Mouse (Mus musculus) forebrain, embryonic 10.5 days (tissue): ENCODE measurements around the gene Krt9. TPM values are rescaled to one million over a fixed set of nuclear protein-coding genes. Genes with fewer than 3 reads are reported as not detected.
A peak's percentile ranks its signal among the peaks of the same experiment; 100 is the strongest.

Experiments used
- DNase-seq: peaks from one replicate; pipeline ENCODE4 v3.0.0-alpha.2; 2017; ENCODE audit warnings: low spot score; ENCODE audit errors: extremely low spot score
- H3K27ac ChIP-seq: fragments of 300-500 bp; sonication (generic); 2 replicates; pipeline ENCODE4 v1.5.1; 2016; ENCODE audit warnings: mild to moderate bottlenecking
- H3K27me3 ChIP-seq: fragments of 300-500 bp; sonication (generic); 2 replicates; pipeline ENCODE4 v1.6.1; 2016; ENCODE audit warnings: mild to moderate bottlenecking; ENCODE audit not compliant: poor library complexity, severe bottlenecking
- H3K36me3 ChIP-seq: fragments of 300-500 bp; sonication (generic); replicated peaks from 2 replicates; pipeline ENCODE4 v1.6.1; 2016; ENCODE audit warnings: mild to moderate bottlenecking, moderate library complexity
- H3K4me1 ChIP-seq: fragments of 300-500 bp; sonication (generic); 2 replicates; pipeline ENCODE4 v1.6.1; 2016
- H3K4me3 ChIP-seq: fragments of 300-500 bp; sonication (generic); 2 replicates; pipeline ENCODE4 v1.5.1; 2016; ENCODE audit warnings: mild to moderate bottlenecking, moderate library complexity
- H3K9me3 ChIP-seq: fragments of 300-500 bp; sonication (generic); 2 replicates; pipeline ENCODE4 v1.6.1; 2016; ENCODE audit warnings: mild to moderate bottlenecking, moderate library complexity
- WGBS: fragments of 180-500 bp; shearing (Covaris S2); methylation state at CpG from one replicate; pipeline ENCODE4 v1.1.7; 2016; 5-methylcytosine and 5-hydroxymethylcytosine counted together
- polyA plus RNA-seq: library from polyadenylated mRNA; unstranded; fragments of >200 nt; fragmentation: Nextera tagmentation; extraction: Ambion mirVana; gene quantifications from 2 replicates; pipeline ENCODE4 v1.2.1, GENCODE M21; 2016

The Krt9 gene
- polyA plus RNA-seq, 1 experiment from 2014 or later = not detected

DNA sequence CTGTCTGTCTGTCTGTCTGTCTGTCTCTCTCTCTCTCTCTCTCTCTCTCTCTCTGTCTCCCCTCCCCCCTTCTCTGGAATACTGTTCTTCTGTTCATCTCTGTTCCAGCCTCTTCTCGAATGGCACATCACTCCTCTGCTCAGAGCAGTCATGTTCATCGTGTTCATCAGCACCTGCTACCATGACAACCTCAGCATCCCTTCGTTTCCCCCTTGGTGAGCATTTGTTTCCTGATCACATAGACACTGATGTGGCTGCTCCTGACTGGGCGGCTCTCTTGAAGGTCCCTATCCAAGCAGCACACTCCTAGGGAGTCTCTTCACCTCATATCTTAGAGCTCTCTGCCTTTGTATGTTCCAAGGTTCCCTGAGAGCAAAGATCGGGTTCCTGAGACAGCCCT is 14.7 kb downstream of the Krt9 start:
- no peak overlapping the region for H3K27ac ChIP-seq
- WGBS = 80% methylated on average over 5 of the region's 5 CpGs
- DNase-seq = no peak
- no peaks in the 10 kb centered on the region for H3K36me3 ChIP-seq
- H3K27me3 ChIP-seq = no peaks in the 10 kb centered on the region
- H3K4me3 ChIP-seq = no peak overlapping the region
- H3K9me3 ChIP-seq = no peaks in the 10 kb centered on the region
- no peaks in the 10 kb centered on the region for H3K4me1 ChIP-seq

DNA sequence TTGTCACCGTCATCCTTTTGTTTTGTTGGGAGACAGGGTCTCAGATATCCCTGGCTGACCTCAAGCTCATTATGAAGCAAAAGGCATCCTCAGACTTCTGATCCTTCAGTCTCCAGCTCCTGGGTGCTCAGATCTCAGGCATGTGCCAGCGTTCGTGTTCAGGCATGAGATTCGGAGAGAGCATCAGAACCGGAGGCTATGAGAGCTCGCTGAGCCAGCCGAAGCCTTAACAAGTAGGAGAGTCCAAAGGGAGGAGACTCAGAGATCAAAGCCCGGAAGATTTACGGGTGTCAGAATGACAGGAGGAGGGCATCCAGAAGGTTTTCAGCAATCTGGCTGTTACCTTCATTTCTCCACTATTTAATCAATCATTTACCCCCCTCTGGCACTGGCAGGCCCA is 16.3 kb downstream of the Krt9 start:
- Histone ChIP-seq H3K9me3 (no peaks in the 10 kb centered on the region), H3K4me1 (no peaks in the 10 kb centered on the region), H3K27ac (no peak overlapping the region), H3K4me3 (no peak overlapping the region), H3K36me3 (no peaks in the 10 kb centered on the region), H3K27me3 (no peaks in the 10 kb centered on the region)
- DNase-seq = no peak
- WGBS = 89% methylated on average over 9 of the region's 9 CpGs

DNA sequence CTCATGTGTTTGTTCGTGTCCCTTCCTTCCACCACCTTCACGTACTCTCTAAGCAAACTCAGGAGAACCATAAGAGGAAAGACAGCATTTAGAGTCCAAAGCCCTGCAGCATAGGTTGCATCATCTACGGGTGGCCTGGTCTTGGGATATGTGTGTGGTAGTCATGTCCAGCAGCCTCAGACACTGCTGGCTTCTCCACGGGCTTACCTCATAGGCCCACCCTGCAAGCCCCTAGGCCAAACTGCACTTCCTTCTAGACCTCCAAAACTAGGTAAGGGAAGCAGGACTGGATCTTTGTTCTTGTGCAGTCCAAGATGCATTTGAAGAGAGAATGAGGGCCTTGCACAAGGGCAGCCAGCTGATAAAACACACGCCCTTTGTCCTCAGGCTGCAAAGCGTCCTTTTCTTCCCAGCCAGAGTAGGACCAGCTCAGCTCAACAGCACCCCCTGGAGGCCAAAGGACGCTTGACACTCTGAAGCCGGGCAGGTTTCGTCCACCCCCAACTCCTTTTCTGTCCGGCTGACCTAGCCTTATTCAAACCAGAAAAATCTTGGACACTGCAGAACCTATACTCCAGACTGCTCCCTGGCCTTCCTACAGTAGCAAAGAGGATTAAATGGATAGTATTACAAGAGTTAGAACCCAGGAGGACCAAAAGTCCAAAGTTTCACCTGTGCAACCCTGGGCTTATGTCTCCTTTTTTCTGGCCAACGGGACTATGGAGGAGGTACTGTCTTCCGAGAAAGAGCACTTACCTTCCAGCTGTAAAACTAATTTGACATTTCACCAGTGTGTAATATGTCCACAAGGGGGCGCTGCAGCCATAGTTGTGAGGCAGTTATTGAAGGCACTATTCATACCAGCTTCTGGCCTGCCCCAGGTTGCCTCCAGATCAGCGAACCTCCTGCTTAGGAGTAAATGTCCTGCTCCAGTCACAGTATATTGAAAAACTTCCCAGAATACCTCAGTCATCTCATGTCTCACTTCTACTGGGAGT is 24.0 kb downstream of the Krt9 start:
- Histone ChIP-seq H3K9me3 (no peaks in the 10 kb centered on the region), H3K36me3 (no peaks in the 10 kb centered on the region), H3K27me3 (no peaks in the 10 kb centered on the region), H3K4me1 (peaks cover 8% of the 10 kb centered on the region), H3K4me3 (no peak overlapping the region), H3K27ac (peak overlapping the region; percentile 76)
- 36% methylated on average over 14 of the region's 14 CpGs for WGBS
- DNase-seq = peak; percentile 84

DNA sequence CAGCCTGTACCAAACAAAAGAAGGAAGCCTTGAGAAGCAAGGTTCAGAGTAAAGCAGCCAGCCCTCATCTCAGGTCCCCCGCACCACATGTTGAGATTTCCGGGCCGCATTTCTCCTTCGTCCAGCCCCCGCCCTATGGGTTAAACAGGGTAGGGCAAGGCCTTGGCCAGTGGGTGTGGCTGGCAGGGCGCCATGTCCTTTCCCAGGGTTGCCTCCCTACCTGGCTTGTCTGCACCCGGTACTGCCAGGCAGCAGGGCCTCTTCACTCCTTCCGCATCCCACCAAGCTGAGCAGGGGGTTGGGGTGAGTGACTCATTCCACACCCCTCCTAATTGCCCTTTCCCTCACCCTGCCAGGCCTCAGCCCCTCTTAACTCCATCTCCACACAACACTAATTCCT is 25.0 kb downstream of the Krt9 start:
- H3K36me3 ChIP-seq = no peaks in the 10 kb centered on the region
- H3K4me3 ChIP-seq = no peak overlapping the region
- no peaks in the 10 kb centered on the region for H3K27me3 ChIP-seq
- DNase-seq = no peak
- H3K27ac ChIP-seq = peak overlapping the region; percentile 9; the same call in 1 of the 2 replicates
- WGBS = 87% methylated on average over 8 of the region's 8 CpGs
- peaks cover 8% of the 10 kb centered on the region for H3K4me1 ChIP-seq
- no peaks in the 10 kb centered on the region for H3K9me3 ChIP-seq

DNA sequence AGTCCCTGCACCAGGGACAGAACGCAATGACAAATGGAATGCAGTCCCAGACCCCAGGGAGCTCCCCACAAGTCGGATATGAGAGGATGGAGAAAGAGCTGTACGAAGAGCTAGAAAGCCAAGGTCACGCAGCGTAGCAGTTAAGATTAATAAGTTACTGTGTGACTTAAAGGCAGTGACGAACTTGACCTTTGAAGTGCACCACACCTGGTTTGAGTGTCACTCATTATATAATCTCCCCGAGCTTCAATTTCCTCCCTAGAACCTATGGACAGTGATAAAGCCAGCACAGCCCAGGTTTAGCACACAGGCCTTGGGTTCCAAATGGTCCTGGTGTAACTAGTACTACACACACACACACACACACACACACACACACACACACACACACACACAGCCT is 28.7 kb downstream of the Krt9 start:
- Histone ChIP-seq H3K36me3 (no peaks in the 10 kb centered on the region), H3K9me3 (no peaks in the 10 kb centered on the region), H3K4me3 (no peak overlapping the region), H3K27ac (no peak overlapping the region), H3K4me1 (peaks cover 8% of the 10 kb centered on the region), H3K27me3 (no peaks in the 10 kb centered on the region)
- DNase-seq = no peak
- 67% methylated on average over 7 of the region's 7 CpGs for WGBS

- no peaks in the 10 kb centered on the region for H3K9me3 ChIP-seq
- no peaks in the 10 kb centered on the region for H3K27me3 ChIP-seq
- H3K4me3 ChIP-seq = no peak overlapping the region
- H3K27ac ChIP-seq = no peak overlapping the region
- DNase-seq = no peak
- no peaks in the 10 kb centered on the region for H3K4me1 ChIP-seq
- no peaks in the 10 kb centered on the region for H3K36me3 ChIP-seq
- WGBS = 71% methylated on average over 6 of the region's 6 CpGs
Observed at GRCm38 (mm10) chr11:100157908-100158477, 35.1 kb downstream of the Krt9 start.

DNA sequence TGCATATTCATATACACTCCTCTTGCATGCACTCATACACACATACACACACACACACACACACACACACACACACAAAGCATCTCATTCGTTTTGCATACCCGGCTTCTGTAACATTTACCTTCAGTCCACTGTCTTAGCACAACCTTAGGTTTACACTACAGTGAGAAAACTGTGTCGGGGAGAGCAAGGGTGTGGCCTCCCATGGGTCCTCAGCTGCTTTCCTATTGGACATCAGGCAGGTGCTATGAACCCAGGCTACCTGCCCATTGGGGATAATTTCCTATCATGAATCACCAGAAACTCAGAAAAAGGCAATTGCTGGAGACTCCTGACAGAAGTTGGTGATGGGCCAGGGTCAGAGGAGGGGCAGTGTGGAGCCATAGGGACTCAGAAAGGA is 35.7 kb downstream of the Krt9 start:
- Histone ChIP-seq H3K9me3 (no peaks in the 10 kb centered on the region), H3K27ac (no peak overlapping the region), H3K36me3 (no peaks in the 10 kb centered on the region), H3K27me3 (no peaks in the 10 kb centered on the region), H3K4me3 (no peak overlapping the region), H3K4me1 (no peaks in the 10 kb centered on the region)
- no peak for DNase-seq
- 81% methylated on average over 3 of the region's 3 CpGs for WGBS

- H3K4me1 ChIP-seq = no peaks in the 10 kb centered on the region
- 73% methylated on average over 8 of the region's 8 CpGs for WGBS
- no peaks in the 10 kb centered on the region for H3K27me3 ChIP-seq
Observed at GRCm38 (mm10) chr11:100155497-100156255, 37.4 kb downstream of the Krt9 start.

DNA sequence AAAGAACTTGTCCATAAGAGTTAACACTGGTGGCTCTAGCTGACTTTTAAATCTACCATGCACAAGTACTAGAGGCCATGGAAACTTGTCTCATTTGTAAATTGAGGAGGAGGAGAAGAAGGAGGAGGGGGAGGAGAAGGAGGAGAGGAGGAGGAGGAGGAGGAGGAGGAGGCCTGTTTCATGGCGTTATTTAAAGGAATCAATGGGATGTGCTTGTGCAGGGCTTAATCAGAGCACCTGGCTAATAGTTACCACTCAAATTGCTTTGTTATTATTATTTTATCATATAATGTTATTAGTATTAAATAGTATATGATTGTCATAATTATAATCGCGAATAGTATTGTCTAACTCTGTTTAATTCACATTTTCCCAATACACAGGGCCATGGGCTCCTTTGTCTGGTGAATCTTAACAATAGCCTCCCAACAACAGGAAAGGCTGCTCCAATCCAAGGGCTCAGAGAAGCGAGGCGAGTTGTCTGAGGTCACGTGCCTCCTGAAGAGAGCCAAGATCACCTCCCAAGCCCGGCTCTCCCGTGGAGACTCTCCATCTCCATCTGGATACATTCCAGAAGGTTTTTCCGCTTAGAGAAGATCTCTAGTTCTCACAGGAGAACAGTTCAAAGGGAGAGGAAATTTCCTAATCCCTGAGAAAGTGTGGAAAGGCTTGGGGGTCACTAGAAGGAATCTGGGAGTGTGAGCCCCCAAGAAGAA is 44.3 kb downstream of the Krt9 start, which contains the start of gene Krt19:
Krt19 (minus strand) TSS at position 51 of the 716 bp plus-strand sequence.
- no peak for DNase-seq
- no peaks in the 10 kb centered on the region for H3K9me3 ChIP-seq
- no peak within 1 kb of the TSS for H3K4me3 ChIP-seq
- H3K27ac ChIP-seq = no peak within 1 kb of the TSS
- peaks cover 40% of the 10 kb centered on the region for H3K27me3 ChIP-seq
- peaks cover 18% of the 10 kb centered on the region for H3K4me1 ChIP-seq
- H3K36me3 ChIP-seq = no peaks in the 10 kb centered on the region
- 57% methylated on average over 9 of the region's 9 CpGs for WGBS

More at GRCm38 (mm10) chr11:100155497-100156255, 37.4 kb downstream of the Krt9 start:
- no peaks in the 10 kb centered on the region for H3K36me3 ChIP-seq
- no peak for DNase-seq
- H3K27ac ChIP-seq = no peak overlapping the region
- H3K9me3 ChIP-seq = no peaks in the 10 kb centered on the region
- H3K4me3 ChIP-seq = no peak overlapping the region

GRCm38 (mm10) chr11:100147566-100148353 is 45.3 kb downstream of the Krt9 start:
- H3K4me1 ChIP-seq = peaks cover 18% of the 10 kb centered on the region
- H3K27ac ChIP-seq = no peak overlapping the region
- no peak for DNase-seq
- H3K9me3 ChIP-seq = no peaks in the 10 kb centered on the region
- H3K27me3 ChIP-seq = peaks cover 42% of the 10 kb centered on the region
- H3K36me3 ChIP-seq = no peaks in the 10 kb centered on the region
- no peak overlapping the region for H3K4me3 ChIP-seq
- WGBS = 73% methylated on average over 5 of the region's 5 CpGs

DNA sequence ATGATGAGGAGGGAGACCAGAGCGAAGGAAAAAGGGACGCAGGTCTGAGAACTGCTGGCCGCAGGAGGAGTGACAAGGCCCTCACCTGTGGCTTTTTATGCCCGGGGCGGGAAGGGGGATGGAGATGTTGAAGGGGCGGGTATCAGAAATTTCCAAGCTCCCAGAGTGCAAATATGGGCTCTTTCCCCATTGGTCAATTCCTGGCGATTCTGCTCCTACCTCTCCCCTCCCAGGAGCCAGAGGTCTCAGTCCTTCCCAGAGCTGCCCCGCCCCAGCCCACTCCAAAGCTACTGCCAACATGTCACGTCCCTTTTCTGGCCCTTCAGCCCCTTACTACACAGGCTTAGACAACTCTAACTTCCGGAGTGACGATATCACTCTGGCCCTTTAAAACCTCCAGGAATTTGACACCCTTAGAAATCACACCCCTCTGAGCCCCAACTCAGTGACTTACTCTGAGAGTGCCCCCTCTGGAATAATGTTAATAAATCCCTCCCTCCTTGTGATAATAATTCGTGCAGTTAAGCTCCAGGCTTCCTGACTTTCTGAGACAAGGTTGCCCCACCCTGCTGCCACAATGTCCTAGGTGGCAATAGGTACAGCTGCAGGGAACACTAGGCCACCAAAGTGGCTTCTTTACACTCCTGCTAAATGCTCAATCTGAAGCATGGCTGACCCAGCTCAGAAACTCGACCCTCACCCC is 47.0 kb downstream of the Krt9 start:
- WGBS = 3% methylated on average over 13 of the region's 13 CpGs
- Histone ChIP-seq H3K9me3 (no peaks in the 10 kb centered on the region), H3K36me3 (no peaks in the 10 kb centered on the region), H3K4me3 (peak overlapping the region; percentile 52), H3K27ac (no peak overlapping the region), H3K27me3 (peaks cover 42% of the 10 kb centered on the region), H3K4me1 (peaks cover 18% of the 10 kb centered on the region)
- no peak for DNase-seq
